In the genomic region with DNA sequence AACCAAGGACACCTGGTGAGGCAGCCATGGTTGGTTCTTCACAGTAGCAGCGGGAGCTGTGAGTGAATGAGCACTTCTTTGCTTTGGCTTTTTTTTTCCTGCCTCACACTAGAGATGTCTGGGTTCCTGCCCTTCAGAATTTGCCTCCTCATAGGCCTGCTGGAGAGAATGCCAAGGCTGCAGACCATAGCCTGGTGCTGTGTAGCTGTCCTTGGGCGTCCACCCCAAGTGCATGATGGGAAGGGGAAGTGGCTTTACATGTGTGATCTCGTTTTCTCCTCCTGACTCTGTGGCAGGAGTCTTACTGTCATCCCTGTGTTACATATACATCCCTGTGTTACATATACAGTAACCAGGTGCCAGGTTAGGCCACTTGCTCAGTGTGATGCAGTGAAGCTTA, we compare ENCODE assay signal across 29 mouse cellular contexts. TPM values are rescaled to one million over a fixed set of nuclear protein-coding genes. Genes with fewer than 3 reads are reported as not detected.
DNase-seq lines count a peak whose midpoint lies in the region; ATAC-seq and TF ChIP-seq lines count a peak whose summit lies in the region.
"Had no signal": no experiment of that assay in that cellular context is flagged by ENCODE, and none has a peak within 500 bp of the region (broad histone marks: within the 10 kb centered on the region; RNA-seq: fewer than 3 reads in every experiment).

No protein-coding gene starts in this region.

- no peak for TF ChIP-seq POLR2A in MEL (IDR thresholded peaks at IDR 0.05; ENCODE audit: control insufficient read depth in 1 of 2, insufficient read depth in 1 of 2, low read depth in 1 of 2, low read length in 2 of 2, poor library complexity in 1 of 2)

- H3K27ac ChIP-seq in MEL (ENCODE audit: control insufficient read depth, low read depth, low read length): no peak overlapping the region
- H3K27ac ChIP-seq: embryonic facial prominence, embryonic 12.5 days; embryonic facial prominence, embryonic 15.5 days; forebrain, embryonic 15.5 days; gastrocnemius, adult 2 months; heart, embryonic 15.5 days; hindbrain, embryonic 10.5 days; hindbrain, embryonic 13.5 days; intestine, embryonic 15.5 days had no signal

- no peak for TF ChIP-seq CTCF in MEL (IDR thresholded peaks at IDR 0.05 in 2 of 3, conservative IDR thresholded peaks at IDR 0.05 in 1 of 3; ENCODE audit: control insufficient read depth in 1 of 3, insufficient read depth in 1 of 3, low read depth in 2 of 3, low read length in 3 of 3, poor library complexity in 1 of 3, severe bottlenecking in 1 of 3)

- no peak overlapping the region for H3K4me3 ChIP-seq in MEL (ENCODE audit: control insufficient read depth in 1 of 2, insufficient read depth in 1 of 2, low read depth in 2 of 2, low read length in 2 of 2)
- H3K4me3 ChIP-seq: embryonic facial prominence, embryonic 12.5 days; embryonic facial prominence, embryonic 15.5 days; forebrain, embryonic 15.5 days; gastrocnemius, adult 2 months; heart, embryonic 12.5 days; heart, embryonic 15.5 days; hindbrain, embryonic 10.5 days; hindbrain, embryonic 13.5 days; intestine, embryonic 15.5 days had no signal

- H3K9me3 ChIP-seq in MEL (replicated peaks; ENCODE audit: insufficient read depth, low read length): no peaks in the 10 kb centered on the region
- H3K9me3 ChIP-seq: embryonic facial prominence, embryonic 12.5 days; embryonic facial prominence, embryonic 15.5 days; forebrain, embryonic 15.5 days; heart, embryonic 12.5 days; heart, embryonic 15.5 days; hindbrain, embryonic 13.5 days; intestine, embryonic 15.5 days had no signal

- peaks cover 0 to 38% of the 10 kb centered on the region in 2 experiments; a peak in 2 of 4 replicates for H3K36me3 ChIP-seq in MEL (ENCODE audit: control insufficient read depth in 1 of 2, insufficient read depth in 2 of 2, low read length in 2 of 2)
- H3K36me3 ChIP-seq: embryonic facial prominence, embryonic 12.5 days; embryonic facial prominence, embryonic 15.5 days; forebrain, embryonic 15.5 days; heart, embryonic 12.5 days; heart, embryonic 15.5 days; hindbrain, embryonic 10.5 days; hindbrain, embryonic 13.5 days; intestine, embryonic 15.5 days had no signal

- TF ChIP-seq EP300 in MEL (IDR thresholded peaks at IDR 0.05; ENCODE audit: low read depth in 1 of 2, low read length in 2 of 2): no peak

- DNase-seq in adrenal gland, adult 2 months: peak; percentile 62
- no peak for DNase-seq in adrenal gland, adult 8-10 months
- peak; percentile 37 for DNase-seq in MEL (ENCODE audit: low read depth, low spot score)
- no peak for DNase-seq in cerebellum, adult 11-12 months
- no peak for DNase-seq in frontal cortex, adult 2 months (ENCODE audit: extremely low spot score in 1 of 2, low spot score in 1 of 2)
- no peak for DNase-seq in embryo, embryonic 11 days
- DNase-seq: cerebellum, adult 11 months; cerebellum, adult 8-10 months; cerebellum, postnatal 10 days; cerebellum, postnatal 36 days; gastrocnemius, adult 2 months; gastrocnemius, postnatal 14 days; heart, adult 18-20 months; heart, postnatal 10 days; heart, postnatal 36 days; kidney, adult 11 months; kidney, adult 8-10 months had no signal

- no peaks in the 10 kb centered on the region for H3K27me3 ChIP-seq in MEL (ENCODE audit: control insufficient read depth in 1 of 2, insufficient read depth in 2 of 2, low read length in 2 of 2)

- H3K4me1 ChIP-seq in MEL (ENCODE audit: control insufficient read depth in 1 of 2, insufficient read depth in 2 of 2, low read length in 2 of 2): peaks cover 15 to 48% of the 10 kb centered on the region in 2 experiments
- H3K4me1 ChIP-seq: heart, embryonic 15.5 days had no signal

- ATAC-seq in common myeloid progenitor, adult 5-6 weeks (replicated peaks; ENCODE audit: low read depth, poor library complexity, severe bottlenecking): 0 out of 2 replicates have a peak, but pooled peaks have one; percentile 33
- ATAC-seq: activated CD4-positive, CD25-positive, alpha-beta regulatory T cell, adult 4 months; CD4-positive, CD25-positive, alpha-beta regulatory T cell, adult 4 months; forebrain, embryonic 15.5 days; hindbrain, embryonic 16.5 days; intestine, embryonic 15.5 days had no signal

- H3K79me2 ChIP-seq in MEL (ENCODE audit: control insufficient read depth, insufficient read depth, low read length, poor library complexity): no peaks in the 10 kb centered on the region

- no peak overlapping the region for H3K9ac ChIP-seq in MEL (ENCODE audit: control insufficient read depth, low read depth, low read length, poor library complexity, severe bottlenecking)
- H3K9ac ChIP-seq: embryonic facial prominence, embryonic 12.5 days; embryonic facial prominence, embryonic 15.5 days; forebrain, embryonic 15.5 days; heart, embryonic 12.5 days; heart, embryonic 15.5 days; hindbrain, embryonic 13.5 days; intestine, embryonic 15.5 days had no signal

- no peak for TF ChIP-seq RAD21 in MEL (IDR thresholded peaks at IDR 0.05; ENCODE audit: low read depth, low read length)

TF ChIP-seq in MEL, 35 proteins besides CTCF, POLR2A, EP300 and RAD21:
- TF ChIP-seq GABPA (IDR thresholded peaks at IDR 0.05; ENCODE audit: low read depth, low read length) (no peak), UBTF (IDR thresholded peaks at IDR 0.05; ENCODE audit: borderline replicate concordance, insufficient read depth, low read depth, low read length) (no peak), HCFC1 (IDR thresholded peaks at IDR 0.05; ENCODE audit: low read depth, low read length) (no peak), USF1 (IDR thresholded peaks at IDR 0.05; ENCODE audit: low read depth, low read length) (no peak), MAX (IDR thresholded peaks at IDR 0.05; ENCODE audit: low read length) (no peak), GATA1 (IDR thresholded peaks at IDR 0.05; ENCODE audit: low read depth, low read length) (no peak), ETS1 (IDR thresholded peaks at IDR 0.05; ENCODE audit: low read depth, low read length) (no peak), RCOR1 (IDR thresholded peaks at IDR 0.05; ENCODE audit: low read depth, low read length) (no peak), POLR2AphosphoS2 (IDR thresholded peaks at IDR 0.05; ENCODE audit: low read length) (no peak), ZMIZ1 (IDR thresholded peaks at IDR 0.05; ENCODE audit: low read depth, low read length) (no peak)

RNA-seq across cellular contexts. Expression of a gene that starts 36.4 kb away (rescaled TPM):
- total RNA-seq in adrenal gland, adult 2 months (2021): 10 to 100 TPM; 56.7 to 67.2 TPM
- 267 and 295 TPM in 2 replicates for polyA plus RNA-seq in adrenal gland, adult 2 months (2012; rRNA removed)
- total RNA-seq in adrenal gland, adult 8-10 months (2022): 10 to 100 TPM; 62.7 to 87.3 (median 75.5) TPM
- 10.6 and 12.7 TPM in 2 replicates for total RNA-seq in MEL (2012; rRNA removed)
- 10 to 100 TPM in 1 of 2 experiments, not detected in 1; 56.1 TPM for polyA plus RNA-seq in MEL (2012; ENCODE audit: insufficient read depth in 1 of 2, insufficient read length in 2 of 2, low read depth in 1 of 2, low replicate concordance in 2 of 2, missing spikeins in 1 of 2)
- total RNA-seq in common myeloid progenitor, adult 5-6 weeks (2017): 6.7 and 13.9 TPM in 2 replicates
- polyA plus RNA-seq in frontal cortex, adult 2 months (2012; rRNA removed): 54.9 and 60.8 TPM in 2 replicates

RNA-seq across cellular contexts. Expression of a gene that starts 59.4 kb away (rescaled TPM):
- under 1 TPM in 1 of 2 experiments, not detected in 1; 0.14 TPM for total RNA-seq in adrenal gland, adult 2 months (2021)
- polyA plus RNA-seq in adrenal gland, adult 2 months (2012; rRNA removed): 0.25 and 0.41 TPM in 2 replicates
- under 1 TPM; 0.14 to 0.17 (median 0.16) TPM for total RNA-seq in adrenal gland, adult 8-10 months (2022)
- 0.23 and 0.42 TPM in 2 replicates for total RNA-seq in MEL (2012; rRNA removed)
- under 1 TPM in 1 of 2 experiments, not detected in 1; 0.99 TPM for polyA plus RNA-seq in MEL (2012; ENCODE audit: insufficient read depth in 1 of 2, insufficient read length in 2 of 2, low read depth in 1 of 2, low replicate concordance in 2 of 2, missing spikeins in 1 of 2)
- not detected in 2 replicates for total RNA-seq in common myeloid progenitor, adult 5-6 weeks (2017)
- polyA plus RNA-seq in frontal cortex, adult 2 months (2012; rRNA removed): 43.8 and 52.2 TPM in 2 replicates
- total RNA-seq: gastrocnemius, adult 2 months; gastrocnemius, postnatal 14 days; heart, postnatal 10 days; heart, postnatal 36 days had no signal
- polyA plus RNA-seq: heart, embryonic 12.5 days had no signal

Comparison
In these comparisons a context has a peak if more than half of its experiments do, and no peak if none do; other contexts are left out.
1. DNase-seq: peak in adrenal gland, adult 2 months (single experiment) and MEL (single experiment); none in adrenal gland, adult 8-10 months (single experiment), cerebellum, adult 11-12 months (single experiment), frontal cortex, adult 2 months (0 of 2) and embryo, embryonic 11 days (single experiment).